Mouse (Mus musculus) kidney, postnatal 10 days (tissue): Measurements from ENCODE around the gene Bicc1.

ENCODE experiments used
- DNase-seq: peaks from one replicate; pipeline ENCODE4 v3.0.0; 2021; ENCODE audit warnings: mixed read lengths

Gene Bicc1

DNA sequence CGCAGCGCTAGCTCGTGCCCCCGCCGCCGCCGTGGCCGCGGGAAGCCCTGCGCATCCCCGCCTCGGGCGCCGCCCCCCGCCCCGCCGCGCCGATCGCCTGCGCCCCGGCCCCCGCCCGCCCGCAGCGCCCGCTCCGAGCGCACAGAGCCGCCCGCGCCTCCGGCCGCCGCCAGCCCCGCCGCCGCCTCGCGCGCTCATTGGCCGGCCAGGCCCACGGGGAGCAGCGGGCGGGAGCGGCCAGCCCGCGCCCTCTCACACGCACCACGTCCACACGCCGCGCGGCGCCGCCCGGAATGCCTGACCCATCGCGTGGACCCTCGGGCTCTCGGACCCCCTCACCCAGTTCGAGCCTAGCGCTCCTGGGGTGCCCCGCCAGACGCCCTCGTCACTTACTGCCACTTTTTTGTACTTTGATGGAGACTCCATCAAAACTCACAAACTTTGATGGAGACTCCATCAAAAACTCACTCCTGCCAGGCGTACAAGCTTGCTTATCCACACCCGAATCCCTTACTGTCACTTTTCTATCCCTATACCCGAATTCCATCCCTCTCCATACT lies at the start of gene Bicc1:
Gene Bicc1, minus strand, starts transcription at position 25 of the 560 bp plus-strand sequence.
- peak; percentile 83 for DNase-seq

DNA sequence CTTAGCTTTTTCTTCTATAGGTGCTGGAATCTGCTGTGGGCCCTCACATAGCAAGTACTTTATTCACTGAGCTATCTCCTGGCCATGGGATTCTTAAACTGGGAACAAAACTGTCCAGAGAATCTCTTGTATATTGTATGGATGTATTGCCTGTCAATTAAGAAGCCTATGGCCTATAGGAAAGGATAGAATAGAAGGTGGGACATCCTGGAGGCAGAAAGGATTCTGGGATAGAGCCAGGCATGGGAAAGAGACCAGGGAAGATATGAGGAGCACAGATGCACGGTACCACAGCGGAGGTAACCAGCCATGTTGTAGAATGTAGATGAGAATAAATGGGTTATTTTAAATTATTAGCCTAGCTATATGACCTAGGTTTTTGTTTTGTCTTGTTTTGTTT lies 42.0 kb upstream of the Bicc1 start:
- DNase-seq, result no peak

- no peak for DNase-seq
Observed at GRCm38 (mm10) chr10:71200964-71201363, 41.5 kb upstream of the Bicc1 start.

GRCm38 (mm10) chr10:71198676-71199075 lies 39.2 kb upstream of the Bicc1 start:
- peak; percentile 78 for DNase-seq

DNA sequence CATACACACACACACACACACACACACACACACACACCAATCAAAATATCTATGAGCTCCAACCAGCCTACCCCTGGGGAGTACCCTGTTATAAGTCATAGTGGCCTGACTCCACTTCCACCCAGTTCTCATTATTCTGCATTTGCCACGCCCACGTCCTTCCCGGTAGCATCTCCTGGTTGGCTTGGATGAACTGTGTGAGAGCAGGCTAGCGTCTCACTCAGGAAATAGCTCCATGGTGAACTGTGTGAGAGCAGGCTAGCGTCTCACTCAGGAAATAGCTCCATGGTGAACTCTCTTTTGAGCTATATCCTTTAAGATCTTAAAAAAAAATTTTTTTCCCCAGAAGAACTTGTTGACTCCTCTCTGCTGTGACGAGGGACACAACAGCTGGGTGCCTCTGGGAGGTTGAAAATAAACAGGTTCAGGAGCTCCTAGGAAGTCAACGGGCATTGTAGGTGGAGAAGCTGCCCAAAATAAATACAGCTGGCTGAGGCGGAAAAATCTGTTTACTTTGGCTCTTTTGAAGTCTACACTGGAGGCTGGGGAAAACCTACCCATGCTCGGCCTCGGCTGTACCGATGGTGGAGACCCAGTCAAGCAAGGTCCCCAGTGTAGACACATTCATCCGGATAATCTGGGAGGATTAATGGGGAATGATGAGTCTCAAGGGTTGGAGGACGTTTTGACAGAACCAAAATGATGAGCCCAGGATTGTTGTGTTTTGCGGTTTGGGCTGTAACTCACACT lies 37.7 kb upstream of the Bicc1 start:
- peak; percentile 38 for DNase-seq

- DNase-seq, result peak; percentile 55
Observed at GRCm38 (mm10) chr10:71195501-71195900, 36.0 kb upstream of the Bicc1 start.

- peak; percentile 61 for DNase-seq
Observed at GRCm38 (mm10) chr10:71194713-71195112, 35.2 kb upstream of the Bicc1 start.

GRCm38 (mm10) chr10:71193319-71193718 lies 33.8 kb upstream of the Bicc1 start:
- DNase-seq, result no peak

DNA sequence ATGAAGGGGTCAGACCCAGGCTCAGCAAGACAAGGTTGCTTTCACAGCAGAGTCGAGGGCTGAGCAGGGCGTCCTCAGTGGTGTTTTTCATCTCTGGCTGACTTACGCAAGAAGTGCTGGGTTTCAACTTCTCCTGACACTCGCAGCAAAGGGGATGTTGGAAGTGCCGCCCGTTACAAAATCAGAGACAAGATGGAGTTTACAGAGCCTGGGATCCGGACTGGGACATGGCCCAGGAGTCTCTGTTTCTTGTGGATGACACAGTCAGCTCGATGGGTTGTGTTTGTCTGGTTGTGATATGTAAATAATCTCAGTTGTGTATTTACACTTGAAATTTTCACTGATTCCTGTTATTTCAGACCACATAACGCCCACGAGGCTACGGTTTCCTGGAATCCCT lies 33.4 kb upstream of the Bicc1 start:
- DNase-seq, result peak; percentile 32

DNA sequence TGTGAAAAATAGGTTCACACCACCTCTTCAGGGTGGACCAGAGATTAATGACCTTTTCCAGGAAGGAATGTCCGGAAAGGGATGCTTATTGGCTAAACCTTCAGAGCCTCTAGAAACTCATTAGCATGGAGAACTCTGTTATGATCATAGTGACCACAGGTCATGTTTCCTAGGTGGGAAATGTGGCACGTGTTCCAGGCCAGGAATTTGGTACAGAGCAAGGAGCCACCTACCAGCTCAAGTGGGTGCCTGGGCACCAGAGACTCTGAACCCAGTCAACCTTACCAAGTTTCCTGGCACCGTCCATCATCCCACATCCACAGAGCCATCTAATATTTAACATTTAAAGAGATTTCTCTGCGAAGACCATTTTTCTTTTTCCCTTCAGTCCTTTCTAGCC lies 29.2 kb upstream of the Bicc1 start:
- no peak for DNase-seq

DNA sequence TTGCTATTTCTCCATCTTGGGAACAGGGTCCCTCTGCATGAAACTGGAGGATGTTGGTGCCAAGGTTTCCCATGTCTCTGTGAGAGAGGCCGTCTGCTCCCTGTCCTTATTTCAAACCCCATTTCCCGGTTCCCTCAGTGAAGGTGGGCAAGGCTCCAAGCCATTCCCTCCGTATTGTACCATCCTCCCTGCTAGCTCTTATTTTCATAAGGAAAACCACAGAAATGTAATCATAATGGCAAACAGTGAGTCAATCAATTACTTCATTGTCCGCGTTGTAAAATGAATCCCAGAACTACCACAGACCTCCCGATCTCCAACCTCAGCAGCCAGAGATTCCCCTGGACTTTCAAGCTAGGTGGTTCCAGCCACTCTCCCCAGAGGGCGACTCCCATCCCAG lies 25.6 kb upstream of the Bicc1 start:
- peak; percentile 3 for DNase-seq

- DNase-seq, result peak; percentile 3
Observed at GRCm38 (mm10) chr10:71183339-71184031, 24.0 kb upstream of the Bicc1 start.

GRCm38 (mm10) chr10:71181931-71182330 lies 22.4 kb upstream of the Bicc1 start:
- peak; percentile 14 for DNase-seq

- DNase-seq, result peak; percentile 10
Observed at GRCm38 (mm10) chr10:71181091-71181490, 21.6 kb upstream of the Bicc1 start.

DNA sequence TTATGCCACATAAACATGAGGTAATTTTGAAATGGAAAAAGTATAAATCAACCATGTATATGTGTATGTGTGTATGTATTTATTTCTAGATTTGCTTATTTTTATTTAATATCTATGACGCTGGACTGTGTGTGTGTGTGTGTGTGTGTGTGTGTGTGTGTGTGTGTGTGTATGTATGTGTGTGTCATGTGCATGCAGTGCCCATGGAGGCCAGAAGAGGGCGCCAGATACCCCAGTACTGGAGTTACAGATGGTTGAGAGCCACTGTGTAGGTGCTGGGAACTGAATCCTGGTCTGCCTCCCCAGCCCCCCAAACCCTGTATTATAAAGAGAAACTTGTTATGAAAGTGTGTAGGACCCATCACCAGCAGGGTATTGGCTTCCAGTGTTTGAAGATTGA lies 20.6 kb upstream of the Bicc1 start:
- peak; percentile 14 for DNase-seq

DNA sequence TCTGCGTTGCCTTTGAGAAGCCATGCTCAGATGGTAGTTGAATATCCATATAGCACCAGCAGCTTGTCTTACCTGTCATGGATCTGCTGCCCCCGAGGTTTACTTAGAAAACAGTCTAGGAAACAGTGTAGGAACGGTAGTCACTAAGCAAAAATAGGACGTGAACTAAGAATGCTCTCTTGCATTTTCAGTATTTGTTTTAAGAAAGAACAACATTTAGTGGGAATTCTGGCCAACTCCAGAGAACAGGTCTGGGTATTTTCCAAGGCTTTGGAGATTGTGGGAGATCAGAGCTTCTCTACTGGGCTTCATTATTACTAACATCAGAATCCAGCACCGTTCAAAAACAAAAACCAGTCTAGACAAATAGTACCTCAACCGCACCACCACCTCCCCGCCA lies 17.7 kb upstream of the Bicc1 start:
- no peak for DNase-seq

- DNase-seq, result no peak
Observed at GRCm38 (mm10) chr10:71176341-71176740, 16.8 kb upstream of the Bicc1 start.

- no peak for DNase-seq
Observed at GRCm38 (mm10) chr10:71175280-71175679, 15.8 kb upstream of the Bicc1 start.

GRCm38 (mm10) chr10:71171414-71171813 lies 11.9 kb upstream of the Bicc1 start:
- no peak for DNase-seq

GRCm38 (mm10) chr10:71170771-71171170 lies 11.3 kb upstream of the Bicc1 start:
- no peak for DNase-seq

DNA sequence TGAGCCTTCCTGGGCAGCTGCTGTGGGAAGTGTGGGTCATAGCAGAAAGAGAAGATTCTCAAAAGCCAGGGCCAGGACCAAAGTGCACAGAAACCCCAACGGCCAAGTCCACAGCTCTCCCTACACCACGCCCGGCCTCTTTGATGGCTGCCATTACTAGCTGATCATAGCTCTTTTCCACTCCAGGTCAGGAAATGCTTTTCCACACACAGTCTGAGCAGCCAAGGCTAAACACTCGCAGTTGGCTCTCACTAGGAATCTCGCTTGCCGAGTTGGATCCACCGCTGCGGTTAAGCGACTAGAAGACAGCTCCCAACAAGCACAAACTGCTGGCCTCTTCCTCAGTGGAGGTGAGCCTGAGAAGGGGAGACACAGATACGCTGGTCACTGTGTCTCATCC lies 10.3 kb upstream of the Bicc1 start:
- DNase-seq, result no peak

- DNase-seq, result no peak
Observed at GRCm38 (mm10) chr10:71169171-71169570, 9.7 kb upstream of the Bicc1 start.

GRCm38 (mm10) chr10:71160449-71160848 lies 949 bp upstream of the Bicc1 start:
- no peak for DNase-seq
